Mouse (Mus musculus): ENCODE measurements around the gene Bpifa5.

DNA sequence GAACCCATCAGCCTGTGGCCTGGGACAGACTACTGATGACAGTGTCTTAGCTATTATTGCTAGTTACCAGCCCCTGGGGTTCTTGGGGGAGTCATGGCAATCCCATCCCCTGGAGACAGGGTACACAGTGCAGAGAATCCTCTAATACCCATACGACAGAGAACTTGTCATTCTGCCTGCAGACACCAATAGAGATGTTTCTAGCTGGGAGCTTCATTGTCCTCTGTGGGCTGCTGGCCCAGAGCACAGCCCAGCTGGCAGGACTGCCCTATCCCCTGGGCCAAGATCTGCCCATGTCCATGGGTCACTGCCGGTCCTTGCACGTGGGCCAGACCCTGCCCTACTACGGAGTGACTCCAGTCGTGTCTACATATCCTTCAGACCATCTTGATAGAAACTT lies 899 bp downstream of the Bpifa5 start:
- TF ChIP-seq POLR2AphosphoS2 (IDR thresholded peaks at IDR 0.05; ENCODE audit: insufficient read length, low read depth) (no peak), POLR2A (IDR thresholded peaks at IDR 0.05; ENCODE audit: insufficient read length, low read depth) (no peak), E2F4 (IDR thresholded peaks at IDR 0.05; ENCODE audit: insufficient read depth) (no peak), TCF12 (IDR thresholded peaks at IDR 0.05; ENCODE audit: insufficient read depth, poor library complexity, severe bottlenecking) (no peak), MYOG (IDR thresholded peaks at IDR 0.05; ENCODE audit: control insufficient read depth in 1 of 3, insufficient read depth in 1 of 3, insufficient read length in 2 of 3, low read depth in 2 of 3) (no peak), CEBPB (IDR thresholded peaks at IDR 0.05; ENCODE audit: insufficient read depth, poor library complexity, severe bottlenecking) (no peak), MAX (IDR thresholded peaks at IDR 0.05; ENCODE audit: low read depth) (no peak), MYOD1 (IDR thresholded peaks at IDR 0.05; ENCODE audit: control insufficient read depth in 1 of 3, insufficient read length in 2 of 3, low read depth in 2 of 3) (no peak)
